Mouse (Mus musculus) monocyte, adult 5-6 weeks (primary cell): ENCODE measurements around the gene Aaas. TPM values are rescaled to one million over a fixed set of nuclear protein-coding genes. Genes with fewer than 3 reads are reported as not detected.

Source experiments
- ATAC-seq: fragments of 153-309, 156-312 bp; replicated peaks from 2 replicates; pipeline ENCODE4 v1.8.0; 2017; ENCODE audit warnings: mild to moderate bottlenecking; ENCODE audit not compliant: low TSS enrichment, insufficient number of reproducible peaks, severe bottlenecking, poor library complexity, low FRiP score
- total RNA-seq: library from RNA; stranded (forward); fragments of 200-1000, 200-491, 200-594 nt; gene quantifications from 3 replicates; pipeline ENCODE4 v1.2.3, GENCODE M21; 2017

Aaas gene
- total RNA-seq, 1 experiment from 2014 or later = 50.9 TPM

DNA sequence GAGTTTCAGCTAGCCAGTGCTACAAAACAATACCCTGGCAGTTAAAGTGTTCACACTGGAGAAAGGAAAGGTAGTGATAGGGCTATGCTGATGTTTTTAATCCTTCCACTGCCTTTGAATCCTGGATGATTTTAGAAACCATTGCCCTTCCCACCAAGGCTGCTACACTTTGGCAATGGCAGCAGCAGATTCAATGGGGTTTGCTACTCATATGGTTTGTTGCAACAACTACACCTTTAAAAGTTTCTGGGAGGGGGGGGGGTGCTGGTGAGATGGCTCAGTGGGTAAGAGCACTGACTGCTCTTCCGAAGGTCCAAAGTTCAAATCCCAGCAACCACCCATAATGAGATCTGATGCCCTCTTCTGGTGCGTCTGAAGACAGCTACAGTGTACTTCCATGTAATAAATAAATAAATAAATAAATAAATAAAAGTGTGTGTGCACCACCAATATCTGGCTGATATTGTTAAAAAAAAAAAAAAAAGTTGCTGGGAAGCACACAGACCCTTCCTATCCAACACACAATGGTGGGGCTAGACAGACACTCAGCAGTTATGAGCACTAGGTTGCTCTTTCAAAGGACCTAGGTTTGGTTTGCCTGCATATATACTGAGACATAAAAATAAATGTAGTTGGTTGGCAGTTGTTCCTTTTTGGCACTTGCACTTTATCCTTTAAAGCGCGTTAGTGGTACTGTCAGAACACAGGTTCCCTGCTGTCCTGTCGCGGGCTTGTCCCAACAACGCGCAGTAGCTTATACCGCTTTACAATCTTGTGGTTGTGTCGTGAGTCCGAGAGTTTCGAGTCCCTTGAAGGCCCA, 25.7 kb downstream of the Aaas start:
- ATAC-seq = no peak

DNA sequence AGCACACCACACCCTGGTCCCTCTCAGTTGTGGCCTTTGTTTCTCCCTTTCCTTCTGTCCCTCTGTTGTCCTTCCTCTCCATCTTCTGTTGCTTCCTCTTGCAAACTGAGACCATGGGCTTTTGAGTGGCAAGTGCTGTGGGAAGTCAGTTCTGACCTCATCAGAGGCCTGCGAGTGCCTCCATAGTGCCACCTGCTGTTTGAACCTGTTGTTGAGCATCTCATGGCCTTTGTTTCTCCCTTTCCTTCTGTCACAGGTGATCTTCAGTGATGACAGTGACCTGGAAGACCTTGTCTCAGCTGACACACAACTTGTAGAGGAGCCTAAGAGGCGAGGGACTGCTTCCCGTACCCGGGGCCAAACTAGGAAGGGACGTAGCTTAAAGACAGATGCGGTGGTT, 34.3 kb downstream of the Aaas start:
- ATAC-seq = peak; percentile 88

DNA sequence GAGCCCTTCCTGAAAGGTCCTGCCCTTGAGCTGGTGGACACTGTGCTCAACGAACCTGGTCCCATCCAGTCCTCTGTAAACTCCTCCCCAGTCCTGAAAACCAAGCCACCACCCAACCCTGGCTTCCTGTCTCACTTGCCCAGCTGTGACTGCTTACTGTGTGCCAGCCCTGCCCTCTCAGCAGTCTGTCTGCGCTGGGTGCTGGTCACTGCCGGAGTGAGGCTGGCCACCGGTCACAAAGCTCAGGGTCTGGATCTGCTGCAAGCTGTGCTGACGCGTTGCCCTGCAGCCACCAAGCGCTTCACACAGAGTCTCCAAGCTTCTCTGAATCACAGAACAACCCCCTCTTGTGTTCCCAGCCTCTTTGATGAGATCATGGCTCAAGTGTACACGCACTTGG, 35.3 kb downstream of the Aaas start:
- ATAC-seq = no peak

DNA sequence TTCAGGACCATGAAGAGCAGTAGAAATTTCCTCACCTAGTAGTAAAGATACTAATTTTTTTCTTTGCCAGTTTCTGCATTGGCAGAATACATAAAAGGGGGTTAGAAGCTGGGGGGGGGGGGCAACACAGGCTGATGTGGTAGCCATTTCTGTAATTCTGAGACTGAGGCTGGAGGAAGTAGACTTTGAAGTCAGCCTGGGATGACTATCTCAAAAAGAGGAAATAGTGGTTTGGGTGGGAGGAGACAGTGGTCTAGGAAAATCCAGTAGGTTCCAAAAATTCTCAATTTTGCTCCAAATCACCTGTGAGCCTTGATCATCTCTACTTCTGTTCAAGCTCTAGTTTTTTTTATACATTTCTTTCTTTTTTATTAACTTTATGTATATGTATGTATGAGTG, 39.1 kb downstream of the Aaas start:
- ATAC-seq = peak; percentile 66; the same call in 1 of the 2 replicates

DNA sequence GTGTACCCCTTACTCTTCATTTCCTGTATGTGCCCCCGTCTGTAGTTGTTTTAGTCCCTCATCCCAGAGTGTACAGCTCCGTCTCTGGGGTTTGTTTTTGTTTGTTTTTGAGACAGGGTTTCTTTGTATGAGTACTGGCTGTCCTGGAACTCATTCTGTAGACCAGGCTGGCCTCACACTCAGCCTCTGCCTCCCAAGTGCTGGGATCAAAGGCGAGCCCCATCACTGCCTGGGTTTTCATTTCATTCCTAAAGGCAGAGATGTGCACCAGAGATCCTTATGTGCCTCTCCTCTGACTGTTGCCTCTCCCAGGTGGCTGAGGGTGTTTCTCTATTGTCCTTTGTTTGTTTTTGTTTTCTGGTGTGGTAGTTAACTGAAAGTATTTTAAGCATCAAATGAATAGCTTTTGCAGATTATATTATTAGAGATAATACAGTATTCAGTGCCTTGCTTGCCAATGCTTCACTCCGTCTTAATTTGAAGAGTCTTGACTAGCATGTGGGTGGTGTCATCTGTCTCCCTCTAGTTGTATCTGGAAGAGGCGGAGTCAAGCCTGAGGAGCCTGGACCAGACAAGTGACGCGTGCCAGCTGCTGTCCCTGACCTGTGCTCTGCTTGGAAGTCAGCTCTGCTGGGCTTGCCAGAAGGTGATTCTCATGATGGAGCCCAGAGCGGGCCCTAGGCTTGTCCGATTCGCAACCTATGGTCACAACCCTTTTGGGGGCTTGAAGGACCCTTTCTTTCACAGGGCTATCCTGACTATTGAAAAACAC, 40.3 kb downstream of the Aaas start:
- no peak for ATAC-seq

DNA sequence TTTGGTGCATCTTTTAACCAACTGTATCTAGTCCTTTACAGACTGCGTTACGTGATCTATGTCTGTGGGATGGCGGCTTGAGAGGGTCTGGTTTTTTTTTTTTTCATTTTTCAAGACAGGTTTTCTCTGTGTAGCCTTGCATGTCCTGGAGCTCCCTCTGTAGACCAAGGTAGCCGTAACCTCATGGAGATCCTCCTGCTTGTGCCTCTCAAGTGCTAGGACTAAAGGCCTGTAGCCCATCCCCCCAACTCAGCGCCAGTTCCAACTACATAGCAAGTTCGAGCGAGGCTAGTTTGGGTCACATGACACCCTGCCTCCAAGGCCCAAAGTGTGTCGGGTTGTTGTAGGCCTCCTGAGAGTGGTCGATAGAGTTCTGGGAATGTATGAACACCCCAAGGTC, 41.9 kb downstream of the Aaas start:
- no peak for ATAC-seq

DNA sequence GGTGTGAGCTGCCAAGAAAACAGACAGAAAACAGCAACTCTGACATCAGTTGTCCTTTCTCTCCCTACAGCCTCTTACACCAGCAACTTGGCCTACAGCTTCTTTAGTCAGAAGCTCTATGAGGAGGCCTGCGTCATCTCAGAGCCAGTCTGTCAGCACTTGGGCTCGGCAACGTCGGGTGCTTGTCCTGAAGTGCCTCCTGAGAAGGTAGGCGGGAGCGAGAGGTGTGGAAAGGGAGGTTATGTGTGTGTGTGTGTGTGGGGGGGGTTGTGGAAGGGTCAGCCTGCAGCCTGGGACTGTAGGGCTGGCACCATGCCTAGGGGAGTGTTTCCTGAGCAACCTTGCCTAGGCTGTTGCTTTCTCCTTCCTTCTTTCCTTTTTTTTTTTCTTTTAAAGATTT, 48.0 kb downstream of the Aaas start:
- ATAC-seq = no peak

DNA sequence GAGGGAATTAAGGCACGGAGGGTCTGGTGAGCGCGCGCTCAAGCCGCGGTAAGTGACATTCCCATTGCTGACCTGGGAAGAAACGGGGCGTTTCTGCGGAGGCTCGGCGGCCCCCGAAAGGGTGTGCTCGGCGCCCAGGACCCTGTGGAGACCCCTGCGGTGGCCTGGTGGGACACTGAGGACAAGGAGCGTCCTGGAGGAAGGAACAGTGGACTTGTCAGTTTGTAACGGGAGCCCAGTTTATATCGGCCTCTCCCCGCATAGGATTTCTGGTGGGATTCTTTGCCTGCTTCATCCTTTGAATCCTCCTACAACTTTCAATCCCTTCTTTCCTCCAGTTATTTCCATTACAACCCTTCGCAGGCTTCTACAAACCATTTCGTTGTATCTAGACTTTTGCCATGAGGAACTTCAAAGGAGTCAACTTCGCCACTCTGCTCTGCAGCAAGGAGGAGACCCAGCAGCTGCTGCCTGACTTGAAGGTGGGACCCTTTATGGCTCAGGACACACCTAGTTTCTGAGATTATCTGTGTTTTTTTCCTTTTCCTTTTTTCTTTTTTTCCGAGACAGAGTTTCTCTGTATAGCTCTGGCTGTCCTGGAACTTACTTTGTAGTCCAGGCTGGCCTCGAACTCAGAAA, 54.1 kb downstream of the Aaas start:
- no peak for ATAC-seq

DNA sequence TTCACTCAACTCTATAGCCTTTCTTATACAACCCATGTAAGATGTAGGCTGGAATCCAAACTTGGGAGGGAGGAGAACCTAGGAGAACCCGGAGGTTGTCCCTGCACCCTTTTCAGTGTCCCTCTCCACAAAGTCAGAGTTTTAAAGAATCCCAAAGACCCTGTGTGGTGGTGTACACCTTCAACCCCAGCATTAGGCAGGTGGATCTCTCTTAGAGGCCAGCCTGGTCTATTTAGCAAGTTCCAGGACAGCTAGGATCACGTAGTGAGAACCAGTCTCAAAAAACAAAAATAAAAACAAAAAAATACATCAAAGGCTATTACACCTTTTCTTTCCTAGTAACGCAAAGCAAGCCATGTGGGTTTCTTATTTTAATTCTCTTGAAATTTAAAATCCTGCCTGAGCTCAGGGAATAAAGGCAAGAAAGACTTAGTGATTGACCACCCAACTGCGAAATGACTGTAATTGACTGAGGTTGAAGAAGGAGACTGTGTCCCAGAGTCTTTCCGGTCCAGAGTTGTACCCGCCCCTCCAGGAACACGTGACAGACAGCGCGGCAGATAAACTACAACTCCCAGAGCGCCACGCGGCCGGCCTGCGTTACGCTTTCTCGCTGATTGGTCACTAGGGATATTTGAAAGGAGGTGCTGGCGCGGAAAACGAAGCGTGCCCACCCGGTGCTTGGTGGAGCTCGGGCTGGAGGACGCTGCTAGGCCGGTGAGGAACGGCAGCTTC, 54.8 kb downstream of the Aaas start, which contains the start of gene Espl1:
Gene Espl1, plus strand, starts transcription at position 634 of the 735 bp plus-strand sequence.
- peak; percentile 100 for ATAC-seq

Other genes with a start within 250 kb of the Aaas start
- gene Spryd3, start 214.5 kb downstream of the Aaas start, total RNA-seq = 49.3 to 56.3 TPM (median 49.3 TPM) in 3 replicates
- gene Igfbp6, start 206.4 kb downstream of the Aaas start, total RNA-seq = 0.38 to 1.4 TPM (median 0.68 TPM) in 3 replicates
- gene Soat2, start 200.2 kb downstream of the Aaas start, total RNA-seq = 6.2 to 25.0 TPM (median 10.2 TPM) in 3 replicates
- gene Zfp740, start 147.5 kb downstream of the Aaas start, total RNA-seq = 58.9 to 62.9 TPM (median 60.3 TPM) in 3 replicates
- gene Csad, start 146.0 kb downstream of the Aaas start, total RNA-seq = 4.1 to 11.2 TPM (median 8.1 TPM) in 3 replicates
- 533 to 618 TPM (median 601 TPM) in 3 replicates for gene Itgb7, start 118.8 kb downstream of the Aaas start, total RNA-seq
- 18.8 to 30.0 TPM (median 26.6 TPM) in 3 replicates for gene Rarg, start 93.3 kb downstream of the Aaas start, total RNA-seq
- gene Gm9918, start 80.2 kb downstream of the Aaas start, total RNA-seq = not detected in 3 replicates
- gene Mfsd5, start 71.3 kb downstream of the Aaas start, total RNA-seq = 30.1 to 39.1 TPM (median 34.0 TPM) in 3 replicates
- gene Espl1, start 54.5 kb downstream of the Aaas start, total RNA-seq = 0.76 to 4.6 TPM (median 4.0 TPM) in 3 replicates
- gene Pfdn5, start 24.7 kb downstream of the Aaas start, total RNA-seq = 576 to 776 TPM (median 626 TPM) in 3 replicates
- gene Myg1, start 19.1 kb downstream of the Aaas start, total RNA-seq = 20.0 to 37.9 TPM (median 27.2 TPM) in 3 replicates
- gene Sp7, start 16.4 kb upstream of the Aaas start, total RNA-seq = not detected in 3 replicates
- 66.1 to 99.7 TPM (median 74.8 TPM) in 3 replicates for gene Sp1, start 55.4 kb upstream of the Aaas start, total RNA-seq
- gene Amhr2, start 94.6 kb upstream of the Aaas start, total RNA-seq = 0.86 TPM in 1 of 3 replicates, not detected in the others
- 233 to 280 TPM (median 259 TPM) in 3 replicates for gene Prr13, start 108.3 kb upstream of the Aaas start, total RNA-seq
- gene Pcbp2, start 119.8 kb upstream of the Aaas start, total RNA-seq = 106 to 183 TPM (median 119 TPM) in 3 replicates
- not detected in 3 replicates for gene Gm10337, start 153.0 kb upstream of the Aaas start, total RNA-seq
- 0.32 to 1.2 TPM (median 0.97 TPM) in 3 replicates for gene Map3k12, start 166.3 kb upstream of the Aaas start, total RNA-seq
- gene Tarbp2, start 167.4 kb upstream of the Aaas start, total RNA-seq = 16.2 to 27.3 TPM (median 20.8 TPM) in 3 replicates
- 2.3 to 5.9 TPM in 2 of 3 replicates, not detected in the other for gene Npff, start 174.2 kb upstream of the Aaas start, total RNA-seq